Mouse (Mus musculus) stomach, embryonic 14.5 days (tissue): Measurements from ENCODE around the gene Zkscan17. TPM values are rescaled to one million over a fixed set of nuclear protein-coding genes. Genes with fewer than 3 reads are reported as not detected.

Experiments
- ATAC-seq: fragments of 200-750 bp; cut with Nextera tagmentation; 2 replicates; pipeline ENCODE4 v1.8.0; 2017; ENCODE audit warnings: low read depth, moderate TSS enrichment; ENCODE audit not compliant: insufficient number of reproducible peaks, insufficient read depth, low FRiP score
- H3K27ac ChIP-seq: fragments of 300-500 bp; sonication (generic); 2 replicates; pipeline ENCODE4 v1.5.1; 2014; ENCODE audit warnings: mild to moderate bottlenecking, low read length, moderate library complexity, mixed read lengths
- H3K27me3 ChIP-seq: fragments of 300-500 bp; sonication (generic); 2 replicates; pipeline ENCODE4 v1.6.1; 2014; ENCODE audit warnings: low read length, control low read depth, mixed read lengths; ENCODE audit not compliant: control insufficient read depth, insufficient read depth
- H3K36me3 ChIP-seq: fragments of 300-500 bp; sonication (generic); 2 replicates; pipeline ENCODE4 v1.6.1; 2014; ENCODE audit warnings: mild to moderate bottlenecking, control low read depth, low read length, moderate library complexity, mixed read lengths; ENCODE audit not compliant: control insufficient read depth, insufficient read depth
- H3K4me1 ChIP-seq: fragments of 300-500 bp; sonication (generic); 2 replicates; pipeline ENCODE4 v1.6.1; 2014; ENCODE audit warnings: low read length, control low read depth, mixed read lengths; ENCODE audit not compliant: control insufficient read depth, insufficient read depth
- H3K4me2 ChIP-seq: fragments of 300-500 bp; sonication (generic); replicated peaks from 2 replicates; pipeline ENCODE4 v1.6.1; 2014; ENCODE audit warnings: low read depth, low read length, control low read depth
- H3K4me3 ChIP-seq: fragments of 300-500 bp; sonication (generic); 2 replicates; pipeline ENCODE4 v1.5.1; 2014; ENCODE audit warnings: low read depth, low read length, control low read depth
- H3K9ac ChIP-seq: fragments of 300-500 bp; sonication (generic); replicated peaks from 2 replicates; pipeline ENCODE4 v1.6.1; 2014; ENCODE audit warnings: low read depth, mild to moderate bottlenecking, control low read depth, low read length, moderate library complexity, mixed read lengths
- H3K9me3 ChIP-seq: fragments of 300-500 bp; sonication (generic); 2 replicates; pipeline ENCODE4 v1.6.1; 2016; ENCODE audit warnings: low read depth, low read length, control low read depth; ENCODE audit not compliant: control insufficient read depth
- WGBS: fragments of 180-500 bp; shearing (Covaris S2); extraction: QIAGEN DNeasy Blood & Tissue Kit; methylation state at CpG from one replicate; pipeline ENCODE4 v1.1.7; 2014; 5-methylcytosine and 5-hydroxymethylcytosine counted together
- polyA plus RNA-seq: library from polyadenylated mRNA; unstranded; fragments of >200 nt; fragmentation: Nextera tagmentation; extraction: Ambion mirVana; gene quantifications from 2 replicates; pipeline ENCODE4 v1.2.1, GENCODE M21; 2014

Gene Zkscan17
- polyA plus RNA-seq, 1 experiment from 2014 or later = 20.9 TPM

DNA sequence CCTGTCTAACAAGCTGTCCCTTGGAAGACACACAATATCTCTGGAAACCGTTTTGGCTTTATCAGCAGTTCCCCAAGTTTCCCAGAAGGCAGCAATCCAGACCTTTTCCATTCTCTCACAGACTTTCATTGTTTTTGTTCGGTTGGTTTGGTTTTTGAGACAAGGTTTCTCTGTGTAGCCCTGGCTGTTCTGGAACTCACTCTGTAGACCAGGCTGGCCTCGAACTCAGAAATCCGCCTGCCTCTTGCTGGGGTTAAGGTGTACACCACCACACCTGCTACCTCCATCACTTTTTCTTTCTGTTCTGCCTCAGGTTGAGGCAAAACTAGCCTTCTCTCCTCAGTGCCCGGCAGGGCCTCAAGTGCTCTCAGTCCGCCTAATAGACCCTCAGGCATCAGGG is 12.2 kb downstream of the Zkscan17 start:
- ATAC-seq = no peak
- Histone ChIP-seq H3K27ac (no peak overlapping the region), H3K4me1 (0 out of 2 replicates have a peak, but pooled peaks cover 2% of the 10 kb centered on the region), H3K9ac (no peak overlapping the region), H3K4me3 (no peak overlapping the region), H3K9me3 (no peaks in the 10 kb centered on the region), H3K36me3 (peaks cover 5% of the 10 kb centered on the region; the same call in 1 of the 2 replicates), H3K27me3 (no peaks in the 10 kb centered on the region), H3K4me2 (no peak overlapping the region)
- 69% methylated on average over 6 of the region's 6 CpGs for WGBS

DNA sequence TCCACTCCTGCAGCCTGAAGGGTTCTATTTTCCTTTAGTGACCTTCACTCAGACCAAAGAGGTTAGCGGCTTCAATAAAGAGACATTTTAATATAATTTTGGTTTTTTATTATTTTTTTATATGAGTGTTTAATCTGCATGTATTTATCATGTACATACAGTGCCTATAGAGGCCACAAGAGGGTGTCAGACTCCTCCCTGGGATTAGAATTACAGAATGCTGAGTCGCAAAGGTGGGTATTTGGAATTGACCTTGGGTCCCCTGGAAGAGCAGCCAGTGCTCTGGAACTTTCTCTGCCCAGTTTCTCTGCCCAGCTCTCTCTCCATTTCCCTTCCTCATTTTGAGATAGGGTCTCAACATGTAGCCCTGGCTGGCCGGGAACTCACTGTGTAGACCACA is 13.0 kb downstream of the Zkscan17 start:
- Histone ChIP-seq H3K4me1 (0 out of 2 replicates have a peak, but pooled peaks cover 2% of the 10 kb centered on the region), H3K27ac (no peak overlapping the region), H3K36me3 (peaks cover 5% of the 10 kb centered on the region; the same call in 1 of the 2 replicates), H3K9me3 (no peaks in the 10 kb centered on the region), H3K4me2 (no peak overlapping the region), H3K4me3 (no peak overlapping the region), H3K9ac (no peak overlapping the region), H3K27me3 (no peaks in the 10 kb centered on the region)
- ATAC-seq = no peak
- 77% methylated on average over 3 of the region's 3 CpGs for WGBS

DNA sequence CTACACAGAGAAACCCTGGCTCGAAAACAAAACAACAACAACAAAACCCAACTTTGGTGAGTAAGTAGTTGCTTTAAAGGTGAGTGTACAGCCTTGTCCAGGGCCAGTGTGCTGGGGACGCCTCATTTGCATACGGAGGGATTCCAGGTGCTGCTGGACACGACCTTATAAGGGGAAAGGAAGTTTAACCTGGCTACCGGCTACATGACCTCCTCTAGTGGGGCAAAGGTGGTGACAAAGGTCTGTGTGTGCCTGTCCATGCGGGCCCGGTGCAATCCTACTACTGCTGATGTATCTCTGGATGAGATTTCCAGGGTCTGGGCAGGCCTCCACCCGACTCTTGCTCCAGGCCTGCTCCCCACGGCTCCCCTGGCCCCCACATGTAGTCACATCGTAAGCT is 13.8 kb downstream of the Zkscan17 start:
- 87% methylated on average over 10 of the region's 10 CpGs for WGBS
- Histone ChIP-seq H3K36me3 (peaks cover 5% of the 10 kb centered on the region; the same call in 1 of the 2 replicates), H3K4me2 (no peak overlapping the region), H3K27ac (no peak overlapping the region), H3K9me3 (no peaks in the 10 kb centered on the region), H3K4me1 (no peaks in the 10 kb centered on the region), H3K4me3 (no peak overlapping the region), H3K9ac (no peak overlapping the region), H3K27me3 (no peaks in the 10 kb centered on the region)
- no peak for ATAC-seq

DNA sequence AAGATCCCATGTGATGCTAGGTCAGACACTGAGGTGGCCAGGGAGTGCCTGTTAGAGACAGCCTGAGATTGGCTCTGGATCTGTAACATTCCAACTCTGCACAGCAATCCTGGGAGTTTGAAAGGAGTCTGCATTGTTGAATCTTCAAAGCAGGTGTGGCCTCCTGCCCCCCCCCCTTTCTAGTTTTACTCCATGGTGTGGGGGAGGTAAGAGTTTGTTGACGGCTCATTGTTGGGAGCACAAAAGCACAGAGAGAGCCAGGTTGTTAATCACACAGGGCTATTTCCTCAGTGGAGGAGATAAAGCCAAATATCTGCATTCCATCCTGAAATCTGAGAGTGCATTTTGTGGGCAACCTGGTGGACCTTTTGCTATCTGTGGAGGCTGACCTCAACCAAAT is 15.0 kb downstream of the Zkscan17 start:
- H3K9me3 ChIP-seq = no peaks in the 10 kb centered on the region
- no peak overlapping the region for H3K4me3 ChIP-seq
- H3K9ac ChIP-seq = no peak overlapping the region
- WGBS = 62% methylated on average over 1 of the region's 1 CpGs
- no peak overlapping the region for H3K4me2 ChIP-seq
- peaks cover 3% of the 10 kb centered on the region; the same call in 1 of the 2 replicates for H3K4me1 ChIP-seq
- H3K36me3 ChIP-seq = peaks cover 5% of the 10 kb centered on the region; the same call in 1 of the 2 replicates
- H3K27ac ChIP-seq = no peak overlapping the region
- H3K27me3 ChIP-seq = no peaks in the 10 kb centered on the region
- ATAC-seq = no peak

DNA sequence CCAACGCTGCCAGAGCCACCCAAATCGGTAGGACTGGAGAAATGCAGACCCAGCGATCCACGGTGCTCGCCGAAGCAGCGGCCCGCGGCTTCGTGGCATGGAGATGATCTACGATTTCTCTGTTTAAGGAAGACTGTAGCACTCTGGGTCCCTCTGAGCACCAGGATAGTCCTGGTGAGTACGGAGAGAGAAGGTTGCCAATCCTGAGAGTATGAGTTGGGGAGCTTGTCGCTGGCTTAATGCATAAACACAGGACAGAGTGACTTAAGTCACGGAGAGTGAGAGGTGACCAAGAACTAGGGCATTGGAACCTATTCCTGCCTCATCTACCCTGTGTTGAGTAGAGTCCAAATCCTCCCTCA is 19.9 kb downstream of the Zkscan17 start:
- Histone ChIP-seq H3K4me1 (peaks cover 7% of the 10 kb centered on the region; the same call in 1 of the 2 replicates), H3K9ac (peak overlapping the region; percentile 94), H3K4me3 (peak overlapping the region; percentile 89), H3K9me3 (no peaks in the 10 kb centered on the region), H3K4me2 (peak overlapping the region; percentile 72), H3K27me3 (no peaks in the 10 kb centered on the region), H3K36me3 (peaks cover 32% of the 10 kb centered on the region), H3K27ac (peak overlapping the region; percentile 96)
- ATAC-seq = peak; percentile 3; the same call in 1 of the 2 replicates
- WGBS = under 1% methylated on average over 14 of the region's 14 CpGs

DNA sequence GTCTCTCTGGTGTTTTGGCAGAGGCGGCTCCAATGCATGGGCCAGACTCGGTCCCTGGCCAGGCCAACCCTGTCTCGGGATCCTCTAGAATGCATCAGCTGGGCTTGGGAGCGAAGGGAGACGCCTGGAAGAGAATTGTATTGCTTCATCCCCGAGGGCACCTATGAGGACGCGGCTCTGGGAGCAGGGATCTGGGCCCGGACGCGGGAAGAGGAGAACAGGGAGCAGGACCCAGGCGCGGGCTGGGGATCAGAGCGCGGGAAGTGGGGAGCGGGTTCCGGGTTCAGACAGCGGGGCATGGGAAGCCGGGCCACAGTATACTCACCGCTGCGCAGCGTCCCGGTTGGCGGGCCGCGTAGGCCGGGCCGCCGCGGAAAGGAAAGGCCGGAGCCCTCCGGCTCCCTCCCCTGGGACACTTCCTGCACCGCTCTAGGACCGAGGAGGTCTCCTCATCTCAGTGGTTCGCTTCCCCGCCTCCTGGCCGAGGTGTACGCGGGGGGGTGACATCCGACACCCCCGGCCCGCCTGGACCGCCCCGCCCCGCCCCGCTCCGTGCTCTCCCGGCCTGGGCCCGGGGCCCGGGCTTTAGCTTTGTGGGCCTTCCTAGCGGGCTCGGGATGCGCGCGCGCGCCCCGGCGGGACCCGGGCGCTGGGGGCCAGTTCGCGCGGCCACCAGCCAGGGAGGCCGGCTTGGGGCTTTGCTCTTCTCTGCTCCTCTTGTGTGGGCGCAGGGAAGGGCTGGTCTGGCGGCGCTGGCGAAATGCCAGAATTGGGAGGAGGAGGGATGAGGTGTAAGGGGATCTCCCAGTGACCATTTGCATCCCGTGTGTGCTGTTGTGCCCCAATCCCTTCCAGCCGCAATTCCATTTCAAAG is 20.5 kb downstream of the Zkscan17 start:
- ATAC-seq = peak; percentile 93
- Histone ChIP-seq H3K4me1 (peaks cover 7% of the 10 kb centered on the region; the same call in 1 of the 2 replicates), H3K4me2 (peak overlapping the region; percentile 72), H3K27me3 (no peaks in the 10 kb centered on the region), H3K4me3 (peak overlapping the region; percentile 89), H3K36me3 (peaks cover 37% of the 10 kb centered on the region), H3K27ac (peak overlapping the region; percentile 96), H3K9me3 (no peaks in the 10 kb centered on the region), H3K9ac (peak overlapping the region; percentile 94)
- under 1% methylated on average over 64 of the region's 71 CpGs for WGBS

DNA sequence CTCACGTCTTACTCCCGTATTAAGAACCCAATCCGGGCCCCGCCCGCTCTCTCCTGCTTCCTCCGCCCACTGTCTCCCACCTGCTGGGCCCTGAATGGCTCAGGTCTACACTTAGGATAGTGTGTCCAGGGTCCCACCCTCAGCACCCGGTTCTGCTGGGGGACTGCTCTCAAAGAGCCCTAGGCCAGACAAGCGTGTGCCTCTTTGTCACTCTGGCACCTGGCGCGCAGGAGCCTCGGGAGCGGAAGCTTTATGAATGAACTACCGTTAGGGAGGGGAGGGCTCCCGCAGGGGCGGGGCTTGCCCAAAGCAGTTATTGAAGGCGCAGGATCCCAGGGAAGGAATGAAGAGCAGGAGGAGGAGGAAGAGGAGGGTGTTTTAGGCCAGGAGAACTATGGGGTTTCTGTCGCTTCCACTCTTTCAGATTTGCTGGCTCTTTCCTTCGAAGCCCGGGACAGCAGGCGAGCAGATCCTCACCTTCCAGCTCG is 21.2 kb downstream of the Zkscan17 start:
- H3K27ac ChIP-seq = peak overlapping the region; percentile 96
- H3K36me3 ChIP-seq = peaks cover 40% of the 10 kb centered on the region
- peak overlapping the region; percentile 72 for H3K4me2 ChIP-seq
- peak overlapping the region; percentile 94 for H3K9ac ChIP-seq
- H3K27me3 ChIP-seq = no peaks in the 10 kb centered on the region
- no peaks in the 10 kb centered on the region for H3K9me3 ChIP-seq
- peak; percentile 48 for ATAC-seq
- peaks cover 7% of the 10 kb centered on the region; the same call in 1 of the 2 replicates for H3K4me1 ChIP-seq
- WGBS = 0% methylated on average over 21 of the region's 21 CpGs
- H3K4me3 ChIP-seq = peak overlapping the region; percentile 89

DNA sequence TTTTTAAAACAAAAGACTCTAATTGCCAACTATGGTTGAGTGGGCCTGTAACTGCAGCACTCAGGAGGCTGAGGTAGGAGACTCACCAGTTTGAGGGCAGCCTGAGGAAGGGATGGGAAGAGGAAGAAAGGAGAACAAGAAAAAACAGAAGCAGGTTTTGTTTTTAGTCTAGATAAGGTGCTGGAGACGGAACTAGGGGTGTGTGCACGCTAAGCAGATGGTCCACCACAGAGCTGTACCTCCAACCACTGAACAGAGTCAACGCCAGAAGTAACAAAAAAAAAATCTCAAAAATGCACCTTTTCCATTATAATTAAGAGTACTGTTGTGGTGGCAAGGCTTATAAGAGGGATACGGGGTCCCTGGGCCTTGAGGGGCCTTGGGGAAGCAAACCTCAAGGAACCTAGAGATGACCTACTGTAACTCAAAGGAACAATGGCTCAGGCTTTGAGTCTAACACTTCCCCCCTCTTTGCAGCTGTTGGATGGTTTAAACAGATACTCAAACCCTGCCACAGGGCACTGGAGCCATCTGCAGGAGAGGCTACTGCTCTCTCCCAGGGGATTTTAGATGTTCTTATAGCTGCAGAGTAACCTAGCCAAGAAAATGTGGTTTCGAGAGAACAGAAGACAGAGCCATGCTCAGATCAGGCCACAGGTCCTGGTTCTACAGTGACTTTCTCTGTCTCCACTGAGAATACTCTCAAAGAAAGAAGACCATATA is 24.4 kb downstream of the Zkscan17 start:
- Histone ChIP-seq H3K9ac (no peak overlapping the region), H3K9me3 (no peaks in the 10 kb centered on the region), H3K27ac (no peak overlapping the region), H3K36me3 (peaks cover 66% of the 10 kb centered on the region), H3K27me3 (no peaks in the 10 kb centered on the region), H3K4me3 (no peak overlapping the region), H3K4me1 (peaks cover 5% of the 10 kb centered on the region; the same call in 1 of the 2 replicates), H3K4me2 (no peak overlapping the region)
- WGBS = 90% methylated on average over 5 of the region's 5 CpGs
- ATAC-seq = no peak
